Mouse (Mus musculus): ENCODE measurements around the gene Coq4.

Gene Coq4

DNA sequence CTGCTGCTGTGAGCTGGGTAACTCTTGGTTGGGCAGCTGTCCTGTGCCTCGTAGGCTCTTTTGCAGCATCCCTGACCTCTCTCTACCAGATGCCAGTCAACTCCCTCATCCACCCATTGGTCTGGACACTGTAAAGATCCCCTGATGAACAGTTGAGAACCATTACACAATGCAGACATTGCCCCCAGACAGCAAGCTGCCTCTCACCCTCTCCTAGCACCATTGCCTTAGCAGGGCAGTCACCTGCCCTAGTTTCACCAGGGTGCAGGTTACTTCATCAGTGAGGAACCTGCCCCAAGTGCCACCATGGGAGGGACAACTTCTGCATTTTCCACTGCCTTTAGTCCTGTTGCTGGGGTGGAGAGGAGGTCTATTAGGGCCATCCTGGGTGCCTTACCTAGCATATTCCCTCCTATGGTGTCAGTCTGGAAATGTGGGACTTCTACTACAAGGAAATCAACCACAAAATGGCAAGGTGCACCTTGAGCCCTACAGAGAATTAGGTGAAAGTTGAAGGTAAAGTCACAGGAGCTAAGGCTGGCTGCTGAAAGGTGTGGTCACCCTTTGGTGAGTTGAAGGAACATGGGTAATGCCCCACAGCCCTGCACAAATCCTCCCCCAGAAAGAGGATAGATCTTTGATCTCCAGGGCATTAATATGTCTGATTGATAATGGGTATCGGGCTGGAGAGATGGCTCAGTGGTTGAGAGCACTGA is 5.6 kb downstream of the Coq4 start:
- CTCF ChIA-PET = interaction anchor here (1.2 kb wide), 1 partner anchor 29 kb away, joined by 3 read pairs; no protein-coding TSS in a partner anchor

DNA sequence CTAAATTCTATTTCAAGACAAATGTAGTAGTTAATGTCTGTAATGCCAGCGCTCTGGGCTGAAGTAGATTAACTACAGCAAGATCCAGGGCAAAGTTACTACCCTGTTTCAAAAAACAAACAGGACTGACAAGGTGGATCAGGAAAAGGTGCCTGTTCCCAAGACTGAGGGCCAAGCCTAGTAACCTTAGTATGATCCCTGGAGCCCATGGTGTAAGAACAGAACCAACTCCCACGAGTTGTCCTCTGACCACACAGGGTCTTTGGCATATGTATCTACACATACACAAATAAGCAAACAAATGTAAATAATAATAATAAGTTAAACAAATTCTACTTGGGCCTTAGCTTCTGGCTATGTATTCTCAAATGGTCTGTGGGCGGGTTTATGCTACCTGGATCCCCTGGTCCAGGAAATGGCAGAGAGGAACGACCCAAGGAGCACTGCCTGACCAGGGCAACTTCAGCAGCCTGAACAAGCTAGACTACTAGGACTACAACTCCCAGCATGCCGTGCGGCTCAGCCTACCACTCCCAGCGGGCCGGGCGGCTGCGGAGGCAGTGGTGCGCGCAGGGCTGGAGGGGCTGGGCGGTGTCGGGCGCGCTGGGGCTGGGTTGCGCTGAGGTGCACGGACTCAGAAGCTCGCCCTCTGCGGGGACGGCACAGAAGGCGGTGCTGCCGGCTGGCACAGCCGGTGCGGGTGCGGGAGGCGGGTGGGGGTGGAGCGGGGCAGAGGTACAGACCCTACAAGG is 15.0 kb downstream of the Coq4 start, which contains the start of gene Slc27a4:
Slc27a4 (plus strand) TSS at position 560 of the 752 bp plus-strand sequence.
- CTCF ChIA-PET = interaction anchor here (0.6 kb wide), 4 partner anchors 27 to 757 kb away, joined by 3 to 12 read pairs (median 4); no protein-coding TSS in a partner anchor

DNA sequence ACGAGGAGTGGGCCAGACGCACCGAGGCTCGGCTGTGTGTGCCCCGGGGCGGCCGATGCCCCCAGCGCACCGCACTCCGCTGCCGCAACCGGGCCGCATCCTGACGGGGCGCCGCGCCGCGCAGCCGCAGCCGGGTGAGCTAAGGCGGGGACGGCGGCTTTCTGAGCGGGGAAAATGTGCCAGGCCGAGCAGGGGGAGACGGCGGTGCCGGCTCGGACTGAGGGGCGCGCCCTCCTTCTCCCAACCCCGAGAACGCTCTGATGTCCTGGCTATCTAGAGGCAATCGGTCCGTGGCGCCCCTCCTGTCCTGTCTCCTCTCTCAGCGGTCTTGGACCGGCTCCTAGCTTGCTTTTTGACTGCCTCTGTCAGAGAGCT is 15.5 kb downstream of the Coq4 start:
- CTCF ChIA-PET = no interaction called here

DNA sequence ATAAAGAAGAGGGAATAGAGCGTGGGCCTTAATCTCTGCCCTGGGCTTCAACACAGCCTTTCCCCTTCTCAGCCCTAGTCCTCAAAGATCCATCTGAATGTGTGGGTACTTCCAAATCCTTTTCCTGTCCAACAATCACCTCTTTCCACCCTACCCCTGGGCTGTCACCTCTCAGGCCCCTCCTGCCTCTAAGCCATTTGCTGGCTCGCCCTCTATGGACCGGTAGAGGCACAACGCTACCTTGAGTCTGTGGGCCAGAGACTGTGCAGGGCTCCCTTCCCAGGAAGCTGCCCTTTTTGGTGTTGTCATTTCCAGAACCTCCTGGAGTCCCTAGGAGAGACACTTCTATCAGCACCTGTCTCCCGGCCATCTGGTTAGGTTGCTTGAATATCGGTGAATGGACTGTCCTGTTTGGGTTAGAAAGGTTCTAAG is 16.1 kb downstream of the Coq4 start:
- CTCF ChIA-PET = no interaction called here

DNA sequence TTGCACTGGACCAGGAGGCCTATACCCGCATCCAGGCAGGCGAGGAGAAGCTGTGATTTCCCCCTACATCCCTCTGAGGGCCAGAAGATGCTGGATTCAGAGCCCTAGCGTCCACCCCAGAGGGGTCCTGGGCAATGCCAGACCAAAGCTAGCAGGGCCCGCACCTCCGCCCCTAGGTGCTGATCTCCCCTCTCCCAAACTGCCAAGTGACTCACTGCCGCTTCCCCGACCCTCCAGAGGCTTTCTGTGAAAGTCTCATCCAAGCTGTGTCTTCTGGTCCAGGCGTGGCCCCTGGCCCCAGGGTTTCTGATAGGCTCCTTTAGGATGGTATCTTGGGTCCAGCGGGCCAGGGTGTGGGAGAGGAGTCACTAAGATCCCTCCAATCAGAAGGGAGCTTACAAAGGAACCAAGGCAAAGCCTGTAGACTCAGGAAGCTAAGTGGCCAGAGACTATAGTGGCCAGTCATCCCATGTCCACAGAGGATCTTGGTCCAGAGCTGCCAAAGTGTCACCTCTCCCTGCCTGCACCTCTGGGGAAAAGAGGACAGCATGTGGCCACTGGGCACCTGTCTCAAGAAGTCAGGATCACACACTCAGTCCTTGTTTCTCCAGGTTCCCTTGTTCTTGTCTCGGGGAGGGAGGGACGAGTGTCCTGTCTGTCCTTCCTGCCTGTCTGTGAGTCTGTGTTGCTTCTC is 28.5 kb downstream of the Coq4 start:
- CTCF ChIA-PET = interaction anchor here (0.5 to 1.0 kb wide), 2 partner anchors 95 to 141 kb away, joined by 3 to 7 read pairs; no protein-coding TSS in a partner anchor

DNA sequence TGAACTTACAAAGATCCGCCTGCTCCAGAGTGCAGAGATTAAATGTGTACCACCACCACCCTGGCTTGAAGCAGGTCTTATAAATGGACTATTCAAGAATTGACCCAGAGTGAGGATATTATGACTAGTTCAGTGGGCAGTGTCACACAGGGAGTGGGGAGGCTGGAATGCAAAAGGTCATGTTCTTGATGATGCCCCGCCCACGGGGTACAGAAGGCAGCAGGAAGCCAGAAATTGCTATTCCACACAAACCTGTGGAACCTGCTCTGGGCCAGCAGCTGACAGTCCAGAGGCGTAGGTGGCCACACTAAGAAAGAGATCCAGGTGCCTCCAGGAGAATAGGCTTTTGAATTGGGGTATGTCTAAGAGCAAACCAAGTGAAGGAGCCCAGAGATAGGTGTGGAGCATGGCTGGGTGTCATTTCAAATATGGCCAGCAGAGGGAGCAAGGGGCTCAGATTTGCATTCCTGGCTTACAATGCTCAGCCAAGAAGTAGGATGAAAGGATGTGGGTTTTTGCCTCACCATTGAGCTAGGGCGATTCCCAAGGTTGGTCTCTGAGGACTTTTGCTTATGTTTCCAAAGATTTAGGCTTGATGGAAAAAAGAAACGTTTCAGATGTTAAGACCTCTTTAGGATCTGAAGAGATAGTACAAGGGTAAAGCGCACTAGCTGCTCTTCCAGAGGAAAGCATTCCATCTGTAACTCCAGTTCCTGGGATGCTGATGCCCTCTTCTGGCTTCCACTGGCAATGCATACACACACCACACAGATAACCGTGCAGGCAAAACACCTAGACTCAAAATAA is 30.3 kb downstream of the Coq4 start:
- CTCF ChIA-PET = interaction anchor here (0.5 to 0.9 kb wide), 2 partner anchors 12 to 16 kb away, joined by 3 to 8 read pairs; no protein-coding TSS in a partner anchor

DNA sequence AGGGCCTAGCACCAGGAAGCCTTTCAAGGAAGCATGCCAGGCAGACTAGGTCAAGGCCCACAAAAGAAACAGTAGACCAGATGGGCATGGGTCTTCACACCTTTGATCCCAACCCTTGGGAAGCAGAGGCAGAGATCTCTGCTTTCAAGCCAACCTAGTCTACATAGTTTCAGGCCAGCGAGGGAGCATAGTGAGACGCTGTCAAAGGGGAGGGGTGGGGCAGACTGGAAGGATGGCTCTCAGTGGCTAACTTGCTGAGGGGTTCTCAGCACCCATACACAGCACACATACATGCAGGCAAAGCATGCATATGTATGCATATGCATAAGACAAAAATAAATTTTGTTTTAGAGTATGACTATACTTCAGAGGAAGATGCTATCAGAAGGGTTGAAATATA is 32.1 kb downstream of the Coq4 start:
- CTCF ChIA-PET = no interaction called here

DNA sequence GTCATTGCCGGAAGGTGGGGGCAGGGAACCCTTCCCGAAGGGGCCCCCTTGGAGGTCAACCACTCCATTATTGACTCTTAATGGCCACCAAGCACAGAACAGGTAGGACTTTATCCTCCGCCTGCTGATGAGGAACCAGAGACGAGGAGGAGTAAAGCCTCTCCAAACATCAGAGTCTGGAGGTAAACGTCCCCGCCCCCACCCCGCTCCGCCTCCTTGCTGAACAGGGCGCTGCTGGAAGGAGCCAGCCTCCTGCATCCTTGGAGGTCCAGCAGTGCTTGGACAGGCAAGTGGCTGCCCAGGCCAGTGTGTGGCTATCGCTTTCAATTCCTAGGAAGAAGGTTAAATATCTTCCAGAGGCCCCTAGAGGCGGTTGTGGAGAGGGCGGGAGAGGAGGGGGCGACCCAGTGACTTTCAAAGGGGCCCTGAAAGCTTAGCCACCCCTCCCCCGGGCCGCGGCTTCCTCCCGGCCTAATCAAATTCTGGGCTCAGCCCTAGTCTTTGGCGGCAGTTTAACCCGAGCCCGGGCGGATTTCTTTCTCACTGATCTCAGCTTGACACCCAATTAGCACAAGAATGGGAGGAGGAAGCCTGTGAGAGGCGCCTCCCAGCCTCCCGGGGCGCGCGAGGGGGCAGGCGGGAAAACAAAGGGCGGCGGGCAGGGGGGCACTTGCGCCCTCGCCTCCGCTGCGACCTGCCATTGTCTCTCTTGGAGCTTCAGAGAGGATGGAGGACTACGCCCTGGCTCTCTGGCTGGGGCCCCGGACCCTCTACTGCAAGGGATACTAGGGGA is 32.9 kb downstream of the Coq4 start, which contains the start of gene Urm1:
Urm1 (plus strand) TSS at position 51 of the 793 bp plus-strand sequence.
- CTCF ChIA-PET = no interaction called here

DNA sequence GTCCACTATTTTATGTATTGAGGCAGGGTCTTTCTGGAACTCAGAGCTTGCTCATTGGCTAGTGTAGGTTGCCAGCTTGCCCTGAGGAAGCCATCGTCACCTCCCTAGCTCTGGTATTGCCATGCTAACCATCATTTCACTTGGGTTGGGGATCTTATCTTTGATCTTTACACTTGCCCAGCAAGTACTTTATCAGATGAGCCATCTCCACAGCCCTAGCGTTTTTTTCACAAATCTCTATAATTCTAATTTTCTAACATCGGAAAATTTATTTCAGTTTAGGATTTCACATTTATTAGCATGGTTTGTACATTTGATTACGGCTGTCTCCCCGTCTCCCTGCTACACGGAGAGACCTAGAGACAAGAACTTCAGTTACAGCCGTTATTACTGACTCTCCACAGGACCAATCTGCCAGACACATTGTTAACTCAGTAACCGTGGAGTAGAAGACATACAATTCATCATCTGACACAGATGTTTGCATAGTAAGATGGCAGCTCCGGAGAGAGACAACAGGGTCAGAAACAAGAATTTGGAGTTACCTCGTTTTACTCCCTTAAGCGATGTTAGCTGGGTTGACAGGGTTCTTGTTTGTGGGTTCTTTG is 39.1 kb downstream of the Coq4 start:
- CTCF ChIA-PET = interaction anchor here (0.6 to 1.4 kb wide), 2 partner anchors 23 to 28 kb away, joined by 3 read pairs; no protein-coding TSS in a partner anchor

DNA sequence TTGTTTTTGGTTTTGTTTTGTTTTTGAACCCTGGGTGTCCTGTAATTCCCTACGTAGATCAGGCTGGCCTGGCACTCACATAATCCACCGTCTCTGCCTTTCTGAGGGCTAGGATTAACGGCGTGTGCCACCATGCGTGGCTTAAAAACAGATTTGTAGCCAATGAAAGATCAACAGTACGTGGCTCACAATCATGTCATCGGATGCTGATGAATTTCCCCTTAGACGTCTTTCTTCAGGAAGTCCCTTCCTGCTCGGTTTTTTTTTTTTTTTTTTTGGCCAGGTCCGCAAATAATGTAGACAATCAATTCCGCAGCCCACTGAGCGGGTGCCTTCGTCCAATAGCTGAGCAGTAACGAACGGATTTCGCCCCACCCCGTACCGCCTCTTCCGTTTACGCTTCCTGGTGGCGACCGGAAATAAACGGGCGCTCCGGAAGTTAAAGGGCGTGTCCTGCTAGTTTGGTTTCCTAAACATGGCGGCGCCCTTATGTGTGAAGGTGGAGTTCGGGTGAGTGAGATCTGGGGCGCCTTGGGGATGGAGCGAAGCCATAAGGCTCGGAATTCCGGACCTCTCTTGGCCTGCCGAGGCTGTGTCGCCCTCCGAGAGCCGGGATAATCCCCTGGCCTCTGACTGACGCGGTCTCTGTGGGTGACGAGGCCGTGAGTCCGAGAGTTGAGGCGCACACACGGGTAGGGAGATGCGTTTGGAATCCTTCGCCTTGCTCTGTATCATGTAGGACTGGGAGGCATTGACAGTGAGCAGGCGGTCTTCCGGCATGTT is 39.8 kb downstream of the Coq4 start:
- CTCF ChIA-PET = interaction anchor here (0.6 to 1.4 kb wide), 2 partner anchors 22 to 29 kb away, joined by 3 read pairs; no protein-coding TSS in a partner anchor

DNA sequence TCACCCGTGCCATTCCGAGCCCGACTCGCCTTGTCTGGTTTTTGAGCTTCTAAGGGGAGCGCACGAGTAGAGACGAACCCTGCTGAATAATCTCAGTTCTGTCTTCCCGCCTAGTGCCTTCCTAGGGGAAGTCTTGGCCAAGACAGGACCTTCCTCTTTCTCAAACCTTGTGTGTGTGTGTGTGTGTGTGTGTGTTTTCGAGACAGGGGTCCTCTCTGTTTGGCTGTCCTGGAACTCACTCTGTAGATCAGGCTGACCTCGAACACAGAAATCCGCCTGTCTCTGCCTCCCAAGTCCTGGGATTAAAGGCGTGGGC is 40.4 kb downstream of the Coq4 start:
- CTCF ChIA-PET = interaction anchor here (0.7 to 1.4 kb wide), 2 partner anchors 22 to 1314 kb away, joined by 3 to 4 read pairs; partner anchors contain the start of gene Fnbp1

DNA sequence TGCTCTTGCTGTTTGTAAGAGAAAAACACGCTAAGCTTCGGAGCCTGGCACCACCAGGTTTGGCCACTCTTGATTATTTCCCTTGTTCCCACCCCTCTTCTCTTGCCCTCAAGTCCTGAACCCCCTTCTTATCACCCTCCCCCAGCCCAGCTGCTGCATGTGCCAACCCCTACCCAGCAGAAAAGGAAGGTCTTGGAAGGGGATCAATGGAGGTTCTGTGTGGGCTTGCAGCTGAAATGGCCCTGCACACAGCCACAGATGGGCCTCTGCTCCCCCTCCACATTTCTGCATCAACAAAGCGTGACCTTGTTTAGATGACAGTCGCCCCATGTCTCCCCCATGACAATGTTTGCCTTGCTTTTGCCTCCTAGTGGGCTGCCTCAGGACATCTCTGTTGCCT is 43.8 kb downstream of the Coq4 start:
- CTCF ChIA-PET = no interaction called here

DNA sequence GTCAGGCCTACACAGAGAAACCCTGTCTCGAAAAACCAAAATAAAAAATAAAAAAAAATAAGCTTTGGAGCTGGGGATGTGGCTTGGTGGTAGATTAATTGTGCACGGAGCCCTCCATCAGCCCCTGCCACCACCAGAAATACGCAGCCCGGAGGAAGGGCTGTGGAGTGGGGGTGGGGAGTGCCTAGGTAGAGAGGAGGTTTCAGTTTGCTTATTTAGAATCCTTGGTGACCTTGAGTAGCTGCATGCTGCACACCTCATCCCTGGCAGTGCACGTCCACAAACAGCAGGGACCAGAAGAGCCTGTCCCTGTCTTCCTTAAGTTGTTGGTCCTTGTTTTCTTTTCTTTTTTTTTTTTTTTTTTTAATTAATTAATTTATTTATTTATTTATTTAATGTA is 46.5 kb downstream of the Coq4 start:
- CTCF ChIA-PET = interaction anchor here (0.7 kb wide), 2 partner anchors 17 to 35 kb away, joined by 4 to 8 read pairs; no protein-coding TSS in a partner anchor

DNA sequence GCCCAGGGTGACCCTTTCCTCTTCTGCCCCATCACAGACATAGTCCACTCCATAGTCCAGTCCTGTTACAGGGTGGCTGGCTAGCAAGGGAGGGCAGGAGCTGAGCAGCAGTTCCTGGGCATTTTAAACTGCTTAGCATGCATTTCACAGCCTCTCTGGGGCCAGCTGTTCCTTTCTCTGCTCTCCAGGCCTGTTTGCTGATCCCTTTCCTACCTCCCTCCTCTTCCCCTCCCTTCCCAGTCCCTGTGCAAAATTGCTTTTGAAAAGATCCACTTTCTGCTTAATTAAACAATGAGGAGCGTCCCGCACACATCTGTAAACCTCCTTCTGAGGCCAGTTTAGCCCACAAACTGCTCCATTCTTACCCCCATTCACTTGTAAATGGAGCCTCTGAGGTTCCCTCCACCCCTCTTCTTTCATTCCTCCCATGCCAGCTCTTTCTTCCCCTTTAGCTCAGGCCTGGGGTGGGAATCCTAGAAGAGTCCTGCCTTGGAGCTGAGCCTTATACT is 48.2 kb downstream of the Coq4 start:
- CTCF ChIA-PET = no interaction called here

DNA sequence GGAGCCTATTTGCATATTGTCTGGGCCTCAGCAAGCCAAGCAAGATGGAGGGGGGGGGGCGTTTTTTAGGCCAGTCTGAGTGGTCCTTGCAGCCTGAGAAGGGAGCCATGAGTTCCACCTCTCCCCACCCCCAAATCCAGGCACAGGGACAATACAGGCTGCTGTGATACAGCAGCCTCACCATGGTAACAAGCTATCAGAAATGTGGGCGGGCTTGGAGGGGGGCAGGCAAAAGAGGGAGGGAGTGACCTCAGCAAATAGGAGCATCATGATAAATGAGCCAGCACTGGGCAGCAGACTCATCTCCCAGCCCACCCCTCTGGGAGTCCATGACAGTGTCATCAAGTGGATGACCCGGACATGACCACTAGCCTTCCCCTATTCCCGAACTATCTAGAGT is 52.2 kb downstream of the Coq4 start:
- CTCF ChIA-PET = no interaction called here

DNA sequence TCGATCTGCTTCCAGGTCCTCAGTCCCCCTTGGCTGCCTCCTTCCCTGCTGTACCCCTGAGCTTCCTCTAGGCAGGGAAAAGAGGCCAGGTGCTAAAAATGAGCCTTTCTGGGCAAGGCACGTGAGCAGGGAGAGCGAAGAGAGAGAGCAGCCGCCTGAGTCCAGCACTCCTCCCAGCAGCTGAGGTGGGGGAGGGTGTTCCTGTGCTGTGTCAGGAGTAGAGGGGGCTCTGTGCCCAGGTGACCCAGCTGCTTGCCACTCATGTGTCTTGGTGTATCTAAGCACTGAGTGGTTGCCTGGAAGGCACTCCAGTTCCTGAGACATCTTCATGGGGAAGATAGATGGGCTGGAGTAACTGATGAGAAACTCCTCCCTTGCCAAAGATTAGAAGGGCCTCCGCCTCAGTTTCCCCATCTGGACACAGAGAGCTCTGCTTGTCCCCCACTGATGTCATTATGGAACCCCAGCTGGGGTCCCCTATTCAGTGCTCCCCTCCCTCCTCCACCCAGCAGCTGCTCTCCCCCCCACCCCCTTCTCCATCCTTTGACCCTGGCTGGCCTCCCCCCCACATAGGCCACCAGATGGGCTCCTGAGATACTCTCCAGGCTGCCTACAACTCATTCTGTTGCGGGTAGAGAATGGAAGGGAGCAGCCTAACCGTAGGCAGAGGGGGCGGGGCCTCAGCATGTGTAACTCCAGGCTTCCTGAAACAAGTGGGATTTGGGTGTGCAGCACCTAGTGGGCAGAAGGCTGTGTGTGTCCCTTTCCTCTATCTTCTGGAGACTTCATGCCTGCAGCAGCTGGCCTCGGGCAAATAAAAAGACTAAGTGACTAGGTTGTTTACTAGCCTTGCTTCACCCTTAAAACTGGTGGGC is 56.2 kb downstream of the Coq4 start:
- CTCF ChIA-PET = no interaction called here

DNA sequence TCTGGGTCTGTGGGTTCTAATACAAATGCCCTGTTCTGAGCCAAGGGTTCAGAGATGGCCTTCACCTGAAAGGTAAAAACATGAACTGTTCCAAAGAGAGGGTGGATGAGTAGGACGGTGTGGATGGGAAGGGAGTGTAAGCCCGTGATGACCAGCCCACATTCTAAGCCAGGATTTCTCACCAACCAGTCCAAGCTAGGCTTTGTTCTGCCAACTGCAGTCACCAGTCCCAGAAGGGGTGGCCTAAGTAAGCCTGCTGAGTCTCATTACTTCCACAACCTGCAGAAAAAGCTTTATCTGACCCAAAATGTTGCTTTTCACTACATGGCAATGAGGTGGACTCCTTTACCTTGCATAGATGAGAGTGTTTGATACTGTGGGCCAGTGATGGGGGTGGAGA is 56.8 kb downstream of the Coq4 start:
- CTCF ChIA-PET = interaction anchor here (0.6 kb wide), 1 partner anchor 985 kb away, joined by 9 read pairs; no protein-coding TSS in a partner anchor

DNA sequence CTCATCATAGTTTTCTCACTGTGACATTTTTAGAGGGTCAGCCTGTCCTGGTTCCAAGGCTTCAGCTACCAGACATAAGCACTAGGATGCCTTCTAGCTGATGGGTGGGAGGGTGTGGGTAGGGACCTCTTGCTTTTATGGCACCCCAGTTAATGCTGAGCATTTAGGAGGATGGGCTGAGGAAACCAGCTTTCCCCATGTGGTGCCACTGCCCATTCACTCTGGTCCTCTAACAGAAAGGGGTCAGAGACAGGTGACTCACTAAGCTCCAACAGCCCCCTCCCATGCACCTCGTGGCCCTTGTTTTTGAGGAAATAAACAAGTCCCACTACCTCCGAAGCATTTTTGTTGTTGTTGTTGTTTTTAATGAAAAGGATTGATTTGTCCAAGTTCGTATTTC is 57.4 kb downstream of the Coq4 start:
- CTCF ChIA-PET = interaction anchor here (0.6 to 0.7 kb wide), 2 partner anchors 126 to 984 kb away, joined by 4 to 9 read pairs; no protein-coding TSS in a partner anchor
